Mouse (Mus musculus) liver, embryonic 12.5 days (tissue): ENCODE results near the gene Cers2. TPM values are rescaled to one million over a fixed set of nuclear protein-coding genes. Genes with fewer than 3 reads are reported as not detected.

ENCODE experiments used
- ATAC-seq: fragments of 200-750 bp; cut with Nextera tagmentation; 2 replicates; pipeline ENCODE4 v1.8.0; 2017; ENCODE audit warnings: moderate number of reproducible peaks, mild to moderate bottlenecking, moderate library complexity
- H3K27ac ChIP-seq: fragments of 300-500 bp; sonication (generic); 2 replicates; pipeline ENCODE4 v1.5.1; 2016; ENCODE audit warnings: mild to moderate bottlenecking
- H3K27me3 ChIP-seq: fragments of 300-500 bp; sonication (generic); replicated peaks from 2 replicates; pipeline ENCODE4 v1.6.1; 2016; ENCODE audit warnings: mild to moderate bottlenecking, moderate library complexity
- H3K36me3 ChIP-seq: fragments of 300-500 bp; sonication (generic); 2 replicates; pipeline ENCODE4 v1.6.1; 2016; ENCODE audit warnings: mild to moderate bottlenecking, moderate library complexity
- H3K4me1 ChIP-seq: fragments of 300-500 bp; sonication (generic); 2 replicates; pipeline ENCODE4 v1.6.1; 2016
- H3K4me2 ChIP-seq: fragments of 300-500 bp; sonication (generic); 2 replicates; pipeline ENCODE4 v1.6.1; 2016; ENCODE audit warnings: mild to moderate bottlenecking, moderate library complexity
- H3K4me3 ChIP-seq: fragments of 300-500 bp; sonication (generic); 2 replicates; pipeline ENCODE4 v1.5.1; 2016; ENCODE audit warnings: mild to moderate bottlenecking, moderate library complexity
- H3K9ac ChIP-seq: fragments of 300-500 bp; sonication (generic); 2 replicates; pipeline ENCODE4 v1.6.1; 2016; ENCODE audit warnings: mild to moderate bottlenecking, moderate library complexity
- H3K9me3 ChIP-seq: fragments of 300-500 bp; sonication (generic); replicated peaks from 2 replicates; pipeline ENCODE4 v1.6.1; 2016; ENCODE audit warnings: mild to moderate bottlenecking, moderate library complexity
- WGBS: fragments of 180-500 bp; shearing (Covaris S2); methylation state at CpG from one replicate; pipeline ENCODE4 v1.1.7; 2016; ENCODE audit not compliant: insufficient replicate concordance; 5-methylcytosine and 5-hydroxymethylcytosine counted together
- polyA plus RNA-seq: library from polyadenylated mRNA; unstranded; fragments of >200 nt; fragmentation: Nextera tagmentation; extraction: Ambion mirVana; gene quantifications from 2 replicates; pipeline ENCODE4 v1.2.1, GENCODE M21; 2016

The Cers2 gene
- 134 and 135 TPM in 2 replicates for polyA plus RNA-seq

- Histone ChIP-seq H3K4me1 (peaks cover 83% of the 10 kb centered on the region), H3K27ac (peak within 1 kb of the TSS; percentile 94), H3K9me3 (no peaks in the 10 kb centered on the region), H3K9ac (peak within 1 kb of the TSS; percentile 97), H3K4me3 (peak within 1 kb of the TSS; percentile 91), H3K36me3 (peaks cover 18% of the 10 kb centered on the region), H3K27me3 (no peaks in the 10 kb centered on the region), H3K4me2 (peak within 1 kb of the TSS; percentile 90)
- 2% methylated on average over 27 of the region's 27 CpGs for WGBS
- ATAC-seq, result no peak
These were observed at the start of gene Cers2 for GRCm38 (mm10) chr3:95314486-95315093. Gene Cers2 (plus strand): TSS chr3:95314791.

- H3K4me3 ChIP-seq, result no peak overlapping the region
- peaks cover 15% of the 10 kb centered on the region for H3K4me1 ChIP-seq
- H3K9me3 ChIP-seq, result no peaks in the 10 kb centered on the region
- no peaks in the 10 kb centered on the region for H3K27me3 ChIP-seq
- 91% methylated on average over 3 of the region's 3 CpGs for WGBS
- H3K27ac ChIP-seq, result no peak overlapping the region
- ATAC-seq, result no peak
- H3K9ac ChIP-seq, result no peak overlapping the region
- H3K36me3 ChIP-seq, result peaks cover 73% of the 10 kb centered on the region
- no peak overlapping the region for H3K4me2 ChIP-seq
These were observed 48.5 kb upstream of the Cers2 start for GRCm38 (mm10) chr3:95266052-95266451.

- Histone ChIP-seq H3K9ac (no peak overlapping the region), H3K27ac (no peak overlapping the region), H3K4me1 (peaks cover 14% of the 10 kb centered on the region), H3K27me3 (no peaks in the 10 kb centered on the region), H3K9me3 (no peaks in the 10 kb centered on the region), H3K4me3 (no peak overlapping the region), H3K4me2 (no peak overlapping the region), H3K36me3 (peaks cover 57% of the 10 kb centered on the region)
- ATAC-seq, result no peak
These were observed 46.7 kb upstream of the Cers2 start for GRCm38 (mm10) chr3:95267855-95268254.

- Histone ChIP-seq H3K4me3 (no peak overlapping the region), H3K27me3 (no peaks in the 10 kb centered on the region), H3K36me3 (peaks cover 48% of the 10 kb centered on the region), H3K4me1 (peaks cover 17% of the 10 kb centered on the region), H3K9me3 (no peaks in the 10 kb centered on the region), H3K9ac (no peak overlapping the region), H3K27ac (no peak overlapping the region), H3K4me2 (no peak overlapping the region)
- no peak for ATAC-seq
- WGBS, result 82% methylated on average over 5 of the region's 5 CpGs
These were observed 44.8 kb upstream of the Cers2 start for GRCm38 (mm10) chr3:95269789-95270188.

- H3K36me3 ChIP-seq, result peaks cover 41% of the 10 kb centered on the region
- H3K27me3 ChIP-seq, result no peaks in the 10 kb centered on the region
- H3K9me3 ChIP-seq, result no peaks in the 10 kb centered on the region
- H3K4me3 ChIP-seq, result no peak overlapping the region
- H3K4me1 ChIP-seq, result peaks cover 28% of the 10 kb centered on the region
- WGBS, result 77% methylated on average over 12 of the region's 12 CpGs
- no peak overlapping the region for H3K27ac ChIP-seq
- no peak overlapping the region for H3K4me2 ChIP-seq
- no peak for ATAC-seq
- no peak overlapping the region for H3K9ac ChIP-seq
These were observed 43.7 kb upstream of the Cers2 start for GRCm38 (mm10) chr3:95270766-95271364.

- H3K27ac ChIP-seq, result no peak overlapping the region
- no peaks in the 10 kb centered on the region for H3K9me3 ChIP-seq
- peaks cover 53% of the 10 kb centered on the region for H3K4me1 ChIP-seq
- peaks cover 17% of the 10 kb centered on the region for H3K36me3 ChIP-seq
- 79% methylated on average over 5 of the region's 5 CpGs for WGBS
- H3K4me2 ChIP-seq, result no peak overlapping the region
- H3K9ac ChIP-seq, result no peak overlapping the region
- ATAC-seq, result no peak
- no peak overlapping the region for H3K4me3 ChIP-seq
- no peaks in the 10 kb centered on the region for H3K27me3 ChIP-seq
These were observed 41.1 kb upstream of the Cers2 start for GRCm38 (mm10) chr3:95273471-95273870.

GRCm38 (mm10) chr3:95274453-95274852, 40.1 kb upstream of the Cers2 start:
- no peaks in the 10 kb centered on the region for H3K27me3 ChIP-seq
- H3K9ac ChIP-seq, result no peak overlapping the region
- peaks cover 63% of the 10 kb centered on the region for H3K4me1 ChIP-seq
- H3K4me3 ChIP-seq, result no peak overlapping the region
- no peaks in the 10 kb centered on the region for H3K9me3 ChIP-seq
- ATAC-seq, result no peak
- no peak overlapping the region for H3K4me2 ChIP-seq
- H3K27ac ChIP-seq, result no peak overlapping the region
- H3K36me3 ChIP-seq, result peaks cover 10% of the 10 kb centered on the region
- WGBS, result 88% methylated on average over 4 of the region's 4 CpGs

- 54% methylated on average over 6 of the region's 6 CpGs for WGBS
These were observed 39.4 kb upstream of the Cers2 start for GRCm38 (mm10) chr3:95275161-95275560.

GRCm38 (mm10) chr3:95276428-95276934, 38.1 kb upstream of the Cers2 start:
- peaks cover 75% of the 10 kb centered on the region for H3K4me1 ChIP-seq

More at GRCm38 (mm10) chr3:95275161-95275560, 39.4 kb upstream of the Cers2 start:
- H3K27ac ChIP-seq, result peak overlapping the region; percentile 49; the same call in 1 of the 2 replicates
- no peak overlapping the region for H3K4me2 ChIP-seq
- no peak overlapping the region for H3K4me3 ChIP-seq
- ATAC-seq, result no peak
- no peak overlapping the region; the same call in 1 of the 2 replicates for H3K9ac ChIP-seq
- peaks cover 4% of the 10 kb centered on the region for H3K36me3 ChIP-seq
- H3K27me3 ChIP-seq, result no peaks in the 10 kb centered on the region
- peaks cover 69% of the 10 kb centered on the region for H3K4me1 ChIP-seq
- H3K9me3 ChIP-seq, result no peaks in the 10 kb centered on the region

GRCm38 (mm10) chr3:95277149-95277551, 37.4 kb upstream of the Cers2 start:
- Histone ChIP-seq H3K36me3 (peaks cover 4% of the 10 kb centered on the region), H3K27ac (peak overlapping the region; percentile 64), H3K4me3 (no peak overlapping the region), H3K4me2 (no peak overlapping the region), H3K9ac (no peak overlapping the region), H3K27me3 (no peaks in the 10 kb centered on the region), H3K9me3 (no peaks in the 10 kb centered on the region), H3K4me1 (peaks cover 75% of the 10 kb centered on the region)
- ATAC-seq, result no peak
- WGBS, result 81% methylated on average over 1 of the region's 1 CpGs

More at GRCm38 (mm10) chr3:95276428-95276934, 38.1 kb upstream of the Cers2 start:
- 46% methylated on average over 5 of the region's 5 CpGs for WGBS
- Histone ChIP-seq H3K27ac (peak overlapping the region; percentile 64), H3K9me3 (no peaks in the 10 kb centered on the region), H3K4me3 (no peak overlapping the region), H3K36me3 (peaks cover 4% of the 10 kb centered on the region), H3K4me2 (no peak overlapping the region), H3K27me3 (no peaks in the 10 kb centered on the region), H3K9ac (no peak overlapping the region; the same call in 1 of the 2 replicates)
- ATAC-seq, result no peak

GRCm38 (mm10) chr3:95280747-95281146, 33.8 kb upstream of the Cers2 start:
- peak overlapping the region; percentile 87 for H3K4me2 ChIP-seq
- no peaks in the 10 kb centered on the region for H3K9me3 ChIP-seq
- H3K4me1 ChIP-seq, result peaks cover 74% of the 10 kb centered on the region
- peak overlapping the region; percentile 81 for H3K4me3 ChIP-seq
- H3K36me3 ChIP-seq, result peaks cover 5% of the 10 kb centered on the region; the same call in 1 of the 2 replicates
- H3K27me3 ChIP-seq, result no peaks in the 10 kb centered on the region
- H3K27ac ChIP-seq, result peak overlapping the region; percentile 89
- H3K9ac ChIP-seq, result peak overlapping the region; percentile 91
- WGBS, result 13% methylated on average over 8 of the region's 8 CpGs
- ATAC-seq, result no peak
